Mouse (Mus musculus) c-Kit-positive CD71-negative TER-119-negative erythroid progenitor cells, embryonic 14.5 days (primary cell): Measurements from ENCODE around the gene Abr.
A peak's percentile ranks its signal among the peaks of the same experiment; 100 is the strongest.

ENCODE experiments used
- DNase-seq: peaks from one replicate; pipeline ENCODE4 v3.0.0-alpha.2; 2013; ENCODE audit warnings: low read depth

Abr gene

GRCm38 (mm10) chr11:76569436-76569835 is 52.7 kb downstream of the Abr start:
- no peak for DNase-seq

- no peak for DNase-seq
Observed at GRCm38 (mm10) chr11:76566081-76566480, 56.0 kb downstream of the Abr start.

GRCm38 (mm10) chr11:76562584-76562983 is 59.5 kb downstream of the Abr start:
- no peak for DNase-seq

- DNase-seq: no peak
Observed at GRCm38 (mm10) chr11:76562165-76562564, 59.9 kb downstream of the Abr start.

- no peak for DNase-seq
Observed at GRCm38 (mm10) chr11:76557837-76558236, 64.3 kb downstream of the Abr start.

GRCm38 (mm10) chr11:76548153-76548721 is 73.9 kb downstream of the Abr start:
- DNase-seq: no peak

- no peak for DNase-seq
Observed at GRCm38 (mm10) chr11:76547420-76547819, 74.7 kb downstream of the Abr start.

- no peak for DNase-seq
Observed at GRCm38 (mm10) chr11:76546431-76546830, 75.7 kb downstream of the Abr start.

- DNase-seq: no peak
Observed at GRCm38 (mm10) chr11:76543300-76543699, 78.8 kb downstream of the Abr start.

- peak; percentile 58 for DNase-seq
Observed at GRCm38 (mm10) chr11:76540973-76541372, 81.1 kb downstream of the Abr start.

GRCm38 (mm10) chr11:76537401-76537800 is 84.7 kb downstream of the Abr start:
- DNase-seq: no peak

GRCm38 (mm10) chr11:76536576-76537354 is 85.3 kb downstream of the Abr start:
- DNase-seq: no peak

- no peak for DNase-seq
Observed at GRCm38 (mm10) chr11:76532001-76532400, 90.1 kb downstream of the Abr start.

GRCm38 (mm10) chr11:76530966-76531678 is 91.0 kb downstream of the Abr start:
- DNase-seq: no peak

- no peak for DNase-seq
Observed at GRCm38 (mm10) chr11:76530168-76530935, 91.8 kb downstream of the Abr start.

- no peak for DNase-seq
Observed at GRCm38 (mm10) chr11:76529352-76530141, 92.6 kb downstream of the Abr start.

GRCm38 (mm10) chr11:76525646-76526351 is 96.3 kb downstream of the Abr start:
- DNase-seq: no peak

- peak; percentile 59 for DNase-seq
Observed at GRCm38 (mm10) chr11:76524947-76525346, 97.2 kb downstream of the Abr start.

GRCm38 (mm10) chr11:76523356-76523755 is 98.8 kb downstream of the Abr start:
- no peak for DNase-seq

GRCm38 (mm10) chr11:76520889-76521288 is 101.2 kb downstream of the Abr start:
- DNase-seq: no peak

- DNase-seq: no peak
Observed at GRCm38 (mm10) chr11:76518613-76519012, 103.5 kb downstream of the Abr start.
